Mouse (Mus musculus) MEL (cell line): ENCODE results near the gene Cdc42se2.

Experiments used
- CTCF ChIP-seq, 3 experiments: IDR thresholded peaks in 2 of 3; conservative IDR thresholded peaks in 1 of 3; 2 replicates each; pipeline ENCODE4 v1.5.1; 2011 to 2012; ENCODE audit warnings: low read length in 3 of 3, low read depth in 2 of 3, mild to moderate bottlenecking in 2 of 3, improper control_type of control experiment in 1 of 3, inconsistent platforms in 1 of 3, mixed read lengths in 1 of 3, moderate library complexity in 1 of 3; ENCODE audit not compliant: control insufficient read depth in 1 of 3, insufficient read depth in 1 of 3, poor library complexity in 1 of 3, severe bottlenecking in 1 of 3
- EP300 ChIP-seq, 2 experiments: IDR thresholded peaks; 2 replicates each; pipeline ENCODE4 v1.6.1; 2011; ENCODE audit warnings: improper control_type of control experiment in 2 of 2, low read length in 2 of 2, low read depth in 1 of 2, mild to moderate bottlenecking in 1 of 2
- ETS1 ChIP-seq: IDR thresholded peaks from 2 replicates; pipeline ENCODE4 v1.6.1; 2012; ENCODE audit warnings: low read depth, mild to moderate bottlenecking, inconsistent platforms, low read length, improper control_type of control experiment, moderate library complexity
- HCFC1 ChIP-seq: IDR thresholded peaks from 2 replicates; pipeline ENCODE4 v1.6.1; 2012; ENCODE audit warnings: low read depth, mild to moderate bottlenecking, inconsistent platforms, low read length, improper control_type of control experiment, moderate library complexity
- MAFK ChIP-seq: IDR thresholded peaks from 2 replicates; pipeline ENCODE4 v1.6.1; 2011; ENCODE audit warnings: low read depth, mild to moderate bottlenecking, low read length, improper control_type of control experiment, borderline replicate concordance
- POLR2A ChIP-seq, 2 experiments: IDR thresholded peaks; 2 replicates each; pipeline ENCODE4 v1.6.1; 2011 to 2012; ENCODE audit warnings: low read length in 2 of 2, mild to moderate bottlenecking in 2 of 2, control low read depth in 1 of 2, improper control_type of control experiment in 1 of 2, low read depth in 1 of 2, moderate library complexity in 1 of 2; ENCODE audit not compliant: control insufficient read depth in 1 of 2, insufficient read depth in 1 of 2, poor library complexity in 1 of 2
- RAD21 ChIP-seq: IDR thresholded peaks from 2 replicates; pipeline ENCODE4 v1.6.1; 2011; ENCODE audit warnings: mild to moderate bottlenecking, low read depth, low read length, improper control_type of control experiment
- SMC3 ChIP-seq: IDR thresholded peaks from 2 replicates; pipeline ENCODE4 v1.6.1; 2011; ENCODE audit warnings: low read depth, low read length, improper control_type of control experiment
- UBTF ChIP-seq: IDR thresholded peaks from 2 replicates; pipeline ENCODE4 v1.6.1; 2012; ENCODE audit warnings: low read depth, mild to moderate bottlenecking, inconsistent platforms, low read length, improper control_type of control experiment, moderate library complexity, borderline replicate concordance; ENCODE audit not compliant: insufficient read depth
- USF2 ChIP-seq, 2 experiments: IDR thresholded peaks; 2 replicates each; pipeline ENCODE4 v1.6.1; 2011 to 2012; ENCODE audit warnings: improper control_type of control experiment in 2 of 2, low read length in 2 of 2, borderline replicate concordance in 1 of 2, inconsistent platforms in 1 of 2, low read depth in 1 of 2, mild to moderate bottlenecking in 1 of 2; ENCODE audit not compliant: insufficient read depth in 1 of 2
- ZC3H11A ChIP-seq: IDR thresholded peaks from 2 replicates; pipeline ENCODE4 v1.6.1; 2012; ENCODE audit warnings: low read depth, mild to moderate bottlenecking, inconsistent platforms, low read length, improper control_type of control experiment

DNA sequence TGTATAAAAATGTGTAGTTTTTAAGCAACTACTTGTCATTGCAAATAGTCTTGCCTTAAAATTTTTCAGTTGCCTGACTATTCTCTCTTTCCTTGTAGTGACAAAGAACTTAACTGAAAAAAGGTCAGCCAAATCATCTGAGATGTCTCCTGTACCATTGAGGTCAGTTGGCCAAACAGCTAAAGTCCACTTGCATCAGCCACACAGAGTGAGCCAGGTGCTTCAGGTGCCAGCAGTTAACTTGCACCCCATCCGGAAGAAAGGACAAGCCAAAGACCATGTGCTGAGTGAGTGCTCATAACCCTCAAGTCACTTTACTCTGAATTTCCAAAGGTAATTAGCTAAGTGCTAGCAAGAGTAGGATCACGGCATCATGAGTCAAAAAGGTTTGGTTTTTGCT is 108.3 kb downstream of the Cdc42se2 start:
- no peak for TF ChIP-seq CTCF (IDR thresholded peaks at IDR 0.05 in 2 of 3, conservative IDR thresholded peaks at IDR 0.05 in 1 of 3; ENCODE audit: control insufficient read depth in 1 of 3, insufficient read depth in 1 of 3, low read depth in 2 of 3, low read length in 3 of 3, poor library complexity in 1 of 3, severe bottlenecking in 1 of 3)
- TF ChIP-seq POLR2A (IDR thresholded peaks at IDR 0.05; ENCODE audit: control insufficient read depth in 1 of 2, insufficient read depth in 1 of 2, low read depth in 1 of 2, low read length in 2 of 2, poor library complexity in 1 of 2) = no peak
- no peak for TF ChIP-seq HCFC1
- TF ChIP-seq USF2 (IDR thresholded peaks at IDR 0.05; ENCODE audit: borderline replicate concordance in 1 of 2, insufficient read depth in 1 of 2, low read depth in 1 of 2, low read length in 2 of 2) = no peak
- TF ChIP-seq UBTF = no peak
- no peak for TF ChIP-seq MAFK
- TF ChIP-seq EP300 (IDR thresholded peaks at IDR 0.05; ENCODE audit: low read depth in 1 of 2, low read length in 2 of 2) = no peak
- TF ChIP-seq ETS1 = no peak
- TF ChIP-seq SMC3 = no peak
- no peak for TF ChIP-seq RAD21
- no peak for TF ChIP-seq ZC3H11A
